Mouse (Mus musculus): Measurements from ENCODE around the gene Fam208b.
"Not testable (repeated sequence)": the region's sequence is repeated elsewhere in the genome, so short reads cannot be mapped to it uniquely, and the experiment has no call there.

The Fam208b gene

GRCm38 (mm10) chr13:3547856-3548255, 63.1 kb downstream of the Fam208b start:
- DNase-seq: no peak

GRCm38 (mm10) chr13:3547410-3547809, 63.5 kb downstream of the Fam208b start:
- no peak for DNase-seq

GRCm38 (mm10) chr13:3544925-3545324, 66.0 kb downstream of the Fam208b start:
- DNase-seq: no peak

- no peak for DNase-seq
Measured at GRCm38 (mm10) chr13:3544077-3544874, 66.6 kb downstream of the Fam208b start.

- no peak for DNase-seq
Measured at GRCm38 (mm10) chr13:3541159-3541782, 69.6 kb downstream of the Fam208b start.

- no peak for DNase-seq
Measured at GRCm38 (mm10) chr13:3540166-3540565, 70.7 kb downstream of the Fam208b start.

GRCm38 (mm10) chr13:3538969-3539562, 71.8 kb downstream of the Fam208b start:
- peak; percentile 22 for DNase-seq

- DNase-seq: peak; percentile 91
Measured at GRCm38 (mm10) chr13:3538223-3538968, 72.5 kb downstream of the Fam208b start.

GRCm38 (mm10) chr13:3537594-3538222, 73.2 kb downstream of the Fam208b start, which contains the start of gene Gdi2:
Gdi2 (plus strand) TSS chr13:3538063.
- DNase-seq: peak; percentile 95

- DNase-seq: no peak
Measured at GRCm38 (mm10) chr13:3534146-3534545, 76.8 kb downstream of the Fam208b start.

GRCm38 (mm10) chr13:3532451-3532850, 78.5 kb downstream of the Fam208b start:
- no peak for DNase-seq

- DNase-seq: no peak
Measured at GRCm38 (mm10) chr13:3531692-3532320, 79.1 kb downstream of the Fam208b start.

GRCm38 (mm10) chr13:3531176-3531575, 79.7 kb downstream of the Fam208b start:
- not testable (repeated sequence) for DNase-seq

- DNase-seq: no peak
Measured at GRCm38 (mm10) chr13:3530451-3530850, 80.5 kb downstream of the Fam208b start.

GRCm38 (mm10) chr13:3526328-3526727, 84.6 kb downstream of the Fam208b start:
- peak; percentile 49 for DNase-seq

GRCm38 (mm10) chr13:3525611-3526051, 85.3 kb downstream of the Fam208b start:
- DNase-seq: peak; percentile 85

- DNase-seq: no peak
Measured at GRCm38 (mm10) chr13:3523946-3524345, 87.0 kb downstream of the Fam208b start.

- peak; percentile 72 for DNase-seq
Measured at GRCm38 (mm10) chr13:3523459-3523858, 87.4 kb downstream of the Fam208b start.

GRCm38 (mm10) chr13:3519994-3520393, 90.9 kb downstream of the Fam208b start:
- DNase-seq: not testable (repeated sequence)

GRCm38 (mm10) chr13:3519357-3519756, 91.6 kb downstream of the Fam208b start:
- DNase-seq: not testable (repeated sequence)

All from kidney, adult 9 months (tissue).